Mouse (Mus musculus): ENCODE results near the gene Kif13a.

Kif13a gene

GRCm38 (mm10) chr13:46884898-46885758, 44.5 kb downstream of the Kif13a start:
- no peak for DNase-seq (ENCODE audit: low read depth, low spot score)

GRCm38 (mm10) chr13:46883976-46884375, 45.7 kb downstream of the Kif13a start:
- no peak for DNase-seq (ENCODE audit: low read depth, low spot score)

GRCm38 (mm10) chr13:46883381-46883780, 46.3 kb downstream of the Kif13a start:
- DNase-seq (ENCODE audit: low read depth, low spot score) = no peak

GRCm38 (mm10) chr13:46880736-46881135, 48.9 kb downstream of the Kif13a start:
- DNase-seq (ENCODE audit: low read depth, low spot score) = no peak

GRCm38 (mm10) chr13:46880243-46880642, 49.4 kb downstream of the Kif13a start:
- no peak for DNase-seq (ENCODE audit: low read depth, low spot score)

GRCm38 (mm10) chr13:46877049-46877448, 52.6 kb downstream of the Kif13a start:
- no peak for DNase-seq (ENCODE audit: low read depth, low spot score)

GRCm38 (mm10) chr13:46875377-46875776, 54.3 kb downstream of the Kif13a start:
- no peak for DNase-seq (ENCODE audit: low read depth, low spot score)

- no peak for DNase-seq (ENCODE audit: low read depth, low spot score)
These were observed 56.9 kb downstream of the Kif13a start for GRCm38 (mm10) chr13:46872732-46873131.

GRCm38 (mm10) chr13:46872194-46872593, 57.5 kb downstream of the Kif13a start:
- DNase-seq (ENCODE audit: low read depth, low spot score) = peak; percentile 31

- DNase-seq (ENCODE audit: low read depth, low spot score) = no peak
These were observed 60.2 kb downstream of the Kif13a start for GRCm38 (mm10) chr13:46869464-46869863.

- DNase-seq (ENCODE audit: low read depth, low spot score) = no peak
These were observed 66.4 kb downstream of the Kif13a start for GRCm38 (mm10) chr13:46863169-46863748.

- DNase-seq (ENCODE audit: low read depth, low spot score) = no peak
These were observed 69.8 kb downstream of the Kif13a start for GRCm38 (mm10) chr13:46859876-46860275.

GRCm38 (mm10) chr13:46859173-46859572, 70.5 kb downstream of the Kif13a start:
- DNase-seq (ENCODE audit: low read depth, low spot score) = no peak

GRCm38 (mm10) chr13:46858835-46859152, 70.9 kb downstream of the Kif13a start:
- DNase-seq (ENCODE audit: low read depth, low spot score) = no peak

GRCm38 (mm10) chr13:46858143-46858834, 71.4 kb downstream of the Kif13a start:
- no peak for DNase-seq (ENCODE audit: low read depth, low spot score)

GRCm38 (mm10) chr13:46854456-46854855, 75.2 kb downstream of the Kif13a start:
- no peak for DNase-seq (ENCODE audit: low read depth, low spot score)

GRCm38 (mm10) chr13:46852470-46852869, 77.2 kb downstream of the Kif13a start:
- DNase-seq (ENCODE audit: low read depth, low spot score) = no peak

GRCm38 (mm10) chr13:46845456-46845855, 84.2 kb downstream of the Kif13a start:
- DNase-seq (ENCODE audit: low read depth, low spot score) = no peak

GRCm38 (mm10) chr13:46844561-46845235, 85.0 kb downstream of the Kif13a start:
- DNase-seq (ENCODE audit: low read depth, low spot score) = no peak

GRCm38 (mm10) chr13:46843646-46844045, 86.0 kb downstream of the Kif13a start:
- no peak for DNase-seq (ENCODE audit: low read depth, low spot score)

GRCm38 (mm10) chr13:46842185-46842584, 87.5 kb downstream of the Kif13a start:
- no peak for DNase-seq (ENCODE audit: low read depth, low spot score)

- DNase-seq (ENCODE audit: low read depth, low spot score) = no peak
These were observed 88.0 kb downstream of the Kif13a start for GRCm38 (mm10) chr13:46841668-46842067.

Measured in mesoderm, embryonic 11.5 days (tissue).